Mouse (Mus musculus) CH12.LX (cell line): ENCODE data around the gene Kif28.

Experiments used
- BHLHE40 ChIP-seq: IDR thresholded peaks from 2 replicates; pipeline ENCODE4 v1.6.1; 2011; ENCODE audit warnings: mild to moderate bottlenecking, low read depth, low read length, improper control_type of control experiment
- CTCF ChIP-seq, 2 experiments: IDR thresholded peaks in 1 of 2; conservative IDR thresholded peaks in 1 of 2; 2 replicates each; pipeline ENCODE4 v1.5.1; 2011 to 2012; ENCODE audit warnings: low read depth in 2 of 2, low read length in 2 of 2, improper control_type of control experiment in 1 of 2, inconsistent platforms in 1 of 2, mild to moderate bottlenecking in 1 of 2, moderate library complexity in 1 of 2
- ELF1 ChIP-seq: IDR thresholded peaks from 2 replicates; pipeline ENCODE4 v1.6.1; 2014; ENCODE audit warnings: low read depth, mild to moderate bottlenecking, inconsistent platforms, low read length, improper control_type of control experiment
- EP300 ChIP-seq: IDR thresholded peaks from 2 replicates; pipeline ENCODE4 v1.6.1; 2011; ENCODE audit warnings: low read length, improper control_type of control experiment
- ETS1 ChIP-seq: conservative IDR thresholded peaks from 2 replicates; pipeline ENCODE4 v1.6.1; 2012; ENCODE audit warnings: low read depth, mild to moderate bottlenecking, inconsistent platforms, low read length, improper control_type of control experiment, moderate library complexity
- MAFK ChIP-seq: IDR thresholded peaks from 2 replicates; pipeline ENCODE4 v1.6.1; 2011; ENCODE audit warnings: low read length, improper control_type of control experiment; ENCODE audit not compliant: insufficient replicate concordance
- NRF1 ChIP-seq: IDR thresholded peaks from 2 replicates; pipeline ENCODE4 v1.6.1; 2014; ENCODE audit warnings: low read depth, mild to moderate bottlenecking, inconsistent platforms, low read length, improper control_type of control experiment, moderate library complexity
- POLR2A ChIP-seq: IDR thresholded peaks from 2 replicates; pipeline ENCODE4 v1.6.1; 2011; ENCODE audit warnings: low read depth, mild to moderate bottlenecking, improper control_type of control experiment, low read length
- POLR2AphosphoS2 ChIP-seq: IDR thresholded peaks from 2 replicates; pipeline ENCODE4 v1.6.1; 2011; ENCODE audit warnings: low read depth, low read length, improper control_type of control experiment
- SMC3 ChIP-seq: IDR thresholded peaks from 2 replicates; pipeline ENCODE4 v1.6.1; 2011; ENCODE audit warnings: low read depth, low read length, improper control_type of control experiment
- TCF12 ChIP-seq: IDR thresholded peaks from 2 replicates; pipeline ENCODE4 v1.6.1; 2014; ENCODE audit warnings: low read depth, mild to moderate bottlenecking, inconsistent platforms, low read length, improper control_type of control experiment
- USF2 ChIP-seq: conservative IDR thresholded peaks from 2 replicates; pipeline ENCODE4 v1.6.1; 2011; ENCODE audit warnings: low read depth, low read length, improper control_type of control experiment
- ZC3H11A ChIP-seq: IDR thresholded peaks from 2 replicates; pipeline ENCODE4 v1.6.1; 2012; ENCODE audit warnings: low read depth, mild to moderate bottlenecking, inconsistent platforms, low read length, improper control_type of control experiment
- ZKSCAN1 ChIP-seq: IDR thresholded peaks from 2 replicates; pipeline ENCODE4 v1.6.1; 2012; ENCODE audit warnings: low read depth, inconsistent platforms, low read length, improper control_type of control experiment, borderline replicate concordance

- TF ChIP-seq SMC3 (no peak), CTCF (conservative IDR thresholded peaks at IDR 0.05 in 1 of 2, IDR thresholded peaks at IDR 0.05 in 1 of 2; ENCODE audit: low read depth in 2 of 2, low read length in 2 of 2) (no peak), MAFK (no peak), ZKSCAN1 (no peak), ETS1 (no peak), EP300 (no peak), POLR2AphosphoS2 (no peak), POLR2A (no peak), USF2 (no peak), TCF12 (no peak), ELF1 (no peak), ZC3H11A (no peak), BHLHE40 (no peak), NRF1 (no peak)
Observed at GRCm38 (mm10) chr1:179650284-179650683, 94.8 kb downstream of the Kif28 start.
